Mouse (Mus musculus) left cerebral cortex, adult 18-20 months (tissue): ENCODE measurements around the gene Eif4e2. TPM values are rescaled to one million over a fixed set of nuclear protein-coding genes. Genes with fewer than 3 reads are reported as not detected.

Experiments used
- DNase-seq, 2 experiments: peaks; one replicate each; pipeline ENCODE4 v3.0.0; 2021 to 2022; ENCODE audit warnings: low spot score in 2 of 2, mixed read lengths in 1 of 2
- long read RNA-seq, 2 experiments: library from polyadenylated mRNA; stranded (forward); transcript quantifications; one replicate each; pipeline ENCODE4 v2.0.0; 2021
- total RNA-seq, 2 experiments: library from RNA; stranded (reverse); gene quantifications; 2 replicates each; pipeline ENCODE4 v1.2.3; 2021

Eif4e2 gene
- total RNA-seq = 10 to 100 TPM; 57.5 to 58.6 TPM
- long read RNA-seq, experiment 1, transcript Eif4e2-202 (7 exons, 3,394 nt) = major isoform, 8 of 61 reads
- long read RNA-seq, experiment 1, partial matches to known transcripts = 2 of 61 reads
- long read RNA-seq, experiment 1, other reads (novel, unspliced or antisense) = 42 of 61 reads
- long read RNA-seq, experiment 2, transcript Eif4e2-202 (7 exons, 3,394 nt) = major isoform, 7 of 41 reads
- long read RNA-seq, experiment 2, partial matches to known transcripts = 3 of 41 reads
- long read RNA-seq, experiment 2, other reads (novel, unspliced or antisense) = 22 of 41 reads

DNA sequence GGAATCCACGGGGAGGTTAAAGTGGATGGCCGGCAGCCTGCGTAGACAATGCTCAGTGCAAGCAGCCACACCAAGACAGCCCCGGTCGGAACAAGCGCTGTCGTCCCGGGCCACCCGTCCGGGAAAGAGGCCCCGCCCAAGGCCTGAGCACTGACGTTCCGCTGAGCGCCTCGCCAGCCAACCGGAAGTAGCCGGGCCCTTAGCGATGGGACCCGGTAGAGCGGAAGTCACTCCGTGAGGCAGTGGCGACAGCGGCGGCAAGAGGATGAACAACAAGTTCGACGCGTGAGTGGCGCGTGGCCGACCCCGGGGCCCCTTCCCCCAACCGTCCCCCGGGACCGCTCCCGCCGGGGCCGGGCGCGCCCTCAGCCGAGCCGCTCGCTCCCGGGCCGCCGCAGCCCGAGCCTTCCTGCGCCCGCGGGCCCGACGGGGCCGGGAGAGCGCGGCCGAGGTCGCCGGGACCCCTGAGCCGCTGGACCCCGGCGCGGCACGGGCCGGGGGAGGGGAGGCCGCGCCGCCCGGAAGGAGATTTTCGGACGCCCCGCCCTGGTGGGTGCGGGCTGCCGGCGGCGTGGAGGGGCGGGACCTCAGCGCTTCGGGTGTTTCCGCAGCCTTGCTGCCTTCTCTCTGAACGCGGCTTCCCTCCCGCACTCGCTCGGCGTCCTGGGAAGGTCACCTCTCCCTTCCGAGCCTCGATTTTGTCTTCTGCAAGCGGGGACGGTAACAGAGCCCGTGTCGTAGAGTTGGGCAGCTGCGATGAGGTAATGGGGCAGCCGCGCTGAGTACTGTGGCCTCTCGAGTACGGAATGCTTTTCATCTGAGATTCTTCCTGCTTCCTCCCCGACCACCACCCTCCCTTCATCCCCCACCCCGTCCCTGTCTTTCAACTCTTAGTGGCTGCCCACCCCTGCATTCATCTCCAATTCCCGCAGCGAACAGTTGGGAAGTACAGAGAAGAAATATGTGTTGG lies at the start of gene Eif4e2:
Gene Eif4e2, plus strand, starts transcription at position 180 of the 970 bp plus-strand sequence.
- peak; percentile 91 to 92 for DNase-seq

- no peak for DNase-seq
These were observed 49.4 kb upstream of the Eif4e2 start for GRCm38 (mm10) chr1:87164164-87164795.

- DNase-seq = no peak
These were observed 48.9 kb upstream of the Eif4e2 start for GRCm38 (mm10) chr1:87164796-87165184.

DNA sequence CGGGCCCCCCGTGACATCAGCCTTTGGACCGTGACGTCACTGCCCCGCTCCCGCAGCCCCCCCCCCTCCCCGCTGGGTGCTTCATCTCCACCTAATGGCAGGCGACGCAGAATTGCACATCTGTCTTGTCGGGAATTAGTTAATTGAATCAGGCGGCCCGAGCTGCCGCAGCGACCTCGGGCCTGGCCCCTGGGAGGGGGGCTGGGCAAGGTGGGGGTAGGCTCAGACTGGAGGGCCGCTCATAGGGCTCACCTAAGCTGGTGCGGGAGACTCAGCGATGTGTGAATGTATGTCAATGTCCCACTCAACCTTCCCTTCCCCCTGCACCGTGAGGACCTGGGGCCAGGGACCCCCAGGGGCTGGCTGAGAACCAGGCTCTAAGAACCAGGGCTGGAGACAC lies 43.3 kb upstream of the Eif4e2 start:
- DNase-seq = no peak

GRCm38 (mm10) chr1:87171312-87171711 lies 42.4 kb upstream of the Eif4e2 start:
- no peak for DNase-seq

DNA sequence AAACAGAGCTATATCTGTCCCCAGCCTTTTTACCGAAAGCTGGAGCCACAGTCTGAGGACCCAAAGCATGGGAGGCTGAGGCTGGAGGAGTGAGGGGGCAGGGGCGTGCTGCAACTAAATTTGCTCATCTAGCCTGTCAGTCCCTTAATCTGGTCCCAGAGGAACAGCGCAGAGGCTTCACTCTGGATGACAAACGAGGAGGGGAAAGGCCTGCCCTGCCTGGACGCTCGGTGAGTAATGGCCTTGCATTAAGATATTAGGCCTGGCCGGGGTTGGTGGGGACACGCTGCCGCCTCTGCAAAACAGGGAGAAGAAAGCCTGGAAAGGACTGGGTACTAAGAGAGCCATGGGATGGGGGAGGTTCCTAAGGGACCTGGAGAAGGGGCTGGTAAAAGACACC lies 41.4 kb upstream of the Eif4e2 start:
- no peak for DNase-seq

GRCm38 (mm10) chr1:87174006-87174955 lies 39.4 kb upstream of the Eif4e2 start:
- DNase-seq = peak; percentile 49 to 53

- DNase-seq = peak; percentile 27 to 39
These were observed 37.8 kb upstream of the Eif4e2 start for GRCm38 (mm10) chr1:87175852-87176292.

- DNase-seq = peak in 1 of 2 experiments; percentile 30
These were observed 32.8 kb upstream of the Eif4e2 start for GRCm38 (mm10) chr1:87180896-87181295.

DNA sequence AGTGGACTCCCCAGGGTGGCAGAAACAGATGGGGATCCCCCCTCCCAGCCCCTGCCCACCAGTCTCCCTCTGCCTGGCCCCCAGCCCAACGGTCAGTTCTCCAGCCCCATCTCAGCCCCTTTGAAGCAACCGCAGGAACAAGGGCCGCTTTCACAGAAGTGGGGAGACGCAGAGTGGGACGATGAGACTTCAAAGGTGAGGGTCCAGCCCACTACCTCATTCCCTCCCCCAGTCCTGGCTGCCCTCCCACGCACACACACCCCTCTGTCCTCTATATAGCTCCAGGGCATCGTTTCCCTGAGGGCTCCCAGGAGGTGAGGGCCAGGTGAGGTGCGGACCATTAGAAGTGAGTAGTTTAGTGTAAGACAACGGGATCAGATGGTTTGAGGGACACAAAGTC lies 30.7 kb upstream of the Eif4e2 start, which contains the start of gene Prss56:
Gene Prss56, plus strand, starts transcription at position 301 of the 400 bp plus-strand sequence.
- DNase-seq = no peak

DNA sequence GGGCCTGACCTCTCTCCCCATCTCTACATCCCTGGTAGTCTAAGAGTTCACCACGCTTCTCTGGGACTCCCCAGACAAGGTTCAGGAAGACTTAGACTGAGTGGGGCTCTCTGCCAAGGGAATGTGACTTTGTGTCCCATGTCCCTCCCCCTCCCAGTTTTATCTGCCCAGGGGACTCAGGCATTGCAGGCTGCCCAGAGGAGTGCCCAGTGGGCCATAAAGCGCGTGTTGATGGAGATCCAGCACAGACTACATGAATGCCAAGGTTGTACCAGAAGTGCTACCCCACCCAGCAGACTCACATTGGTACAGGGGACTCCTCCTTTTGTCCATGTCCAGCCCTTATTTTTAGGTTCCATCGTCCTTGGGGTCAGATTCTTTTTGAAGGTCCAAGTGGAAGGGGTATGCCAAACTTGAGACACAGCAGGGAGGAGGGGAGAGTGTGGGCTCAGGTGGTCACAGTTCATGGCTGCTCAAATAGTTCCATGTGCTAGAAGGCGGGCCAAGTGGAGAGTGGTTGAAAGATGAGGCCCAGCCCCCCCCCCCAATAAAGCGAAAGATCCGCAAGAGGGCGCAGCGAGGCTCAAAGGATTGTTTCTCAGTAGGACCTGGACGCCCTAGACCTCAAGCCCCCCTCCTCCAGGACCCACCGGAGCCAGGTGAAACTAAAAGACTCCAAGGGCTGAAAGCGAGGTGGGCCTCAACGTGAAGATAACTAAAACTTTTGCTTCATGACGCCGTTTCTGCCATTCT lies 29.5 kb upstream of the Eif4e2 start:
- DNase-seq = no peak

GRCm38 (mm10) chr1:87184751-87185139 lies 29.0 kb upstream of the Eif4e2 start:
- peak; percentile 65 to 79 for DNase-seq

- no peak for DNase-seq
These were observed 28.2 kb upstream of the Eif4e2 start for GRCm38 (mm10) chr1:87185526-87185925.

DNA sequence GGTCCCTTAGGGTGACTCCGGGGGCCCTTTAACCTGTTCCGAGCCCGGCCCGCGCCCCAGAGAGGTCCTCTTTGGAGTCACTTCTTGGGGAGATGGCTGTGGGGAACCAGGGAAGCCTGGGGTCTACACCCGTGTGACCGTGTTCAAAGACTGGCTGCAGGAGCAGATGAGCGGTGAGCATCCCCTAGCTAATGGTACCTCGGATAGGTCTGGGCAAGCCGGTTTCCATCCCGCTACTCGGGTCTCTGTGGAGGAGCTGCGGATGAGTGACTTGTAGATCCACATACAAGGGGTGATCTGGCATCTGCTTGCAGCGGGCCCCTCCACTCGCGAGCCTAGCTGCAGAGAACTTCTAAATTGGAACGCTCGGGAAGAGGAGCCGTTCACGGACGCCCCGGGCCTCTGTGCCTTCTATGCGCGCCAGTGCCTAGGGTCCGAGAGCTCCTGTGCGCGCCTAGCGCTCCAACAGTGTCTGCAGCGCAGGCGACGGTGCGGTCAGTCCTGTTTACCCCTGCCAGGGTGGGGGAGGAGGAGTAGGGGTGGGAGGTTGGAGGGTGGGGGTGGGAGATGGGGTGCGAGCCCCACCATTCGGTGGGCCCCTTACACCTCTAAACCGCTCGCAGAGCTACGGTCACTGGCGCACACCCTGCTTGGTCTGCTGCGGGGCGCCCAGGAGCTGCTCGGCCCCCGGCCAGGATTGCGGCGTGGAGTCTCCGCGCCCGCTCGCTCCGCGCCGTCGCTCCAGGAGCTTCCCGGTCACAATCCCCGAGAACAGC lies 27.3 kb upstream of the Eif4e2 start:
- no peak for DNase-seq

DNA sequence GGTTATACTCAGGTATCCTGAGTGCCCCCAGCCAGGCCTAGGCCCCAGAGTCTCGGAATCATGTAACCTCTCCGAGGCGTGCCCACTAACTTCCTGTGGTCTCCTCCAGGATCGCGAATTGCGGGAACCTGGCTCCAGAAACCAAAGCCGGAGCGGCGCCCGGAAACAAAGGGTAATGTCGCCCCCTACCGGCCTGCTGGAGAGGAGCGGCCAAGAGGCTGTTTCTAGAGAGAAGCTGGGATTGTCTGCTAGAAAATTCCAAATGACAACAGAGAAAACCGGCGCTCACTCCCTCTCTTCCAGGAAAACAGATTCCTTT lies 26.7 kb upstream of the Eif4e2 start:
- peak; percentile 70 to 80 for DNase-seq

DNA sequence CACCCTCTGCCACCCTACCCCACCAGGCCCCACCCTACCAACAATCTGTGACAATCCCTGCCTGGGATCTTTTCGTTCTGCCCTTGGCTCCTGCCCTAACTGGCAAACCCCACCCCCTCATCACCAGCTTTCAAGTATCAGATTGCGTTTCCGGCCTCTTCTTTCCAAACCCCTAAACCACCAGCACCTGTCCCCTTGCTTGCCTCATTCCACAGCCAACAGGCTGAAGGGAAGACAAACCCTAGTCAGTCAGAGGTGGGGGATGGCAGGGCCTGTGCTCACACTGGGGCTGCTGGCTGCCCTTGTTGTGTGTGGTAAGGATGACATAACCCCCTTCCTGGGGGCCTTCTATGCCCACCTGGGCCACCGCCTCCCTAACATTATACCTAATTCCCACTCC lies 23.3 kb upstream of the Eif4e2 start, which contains the start of gene Chrnd:
Gene Chrnd, plus strand, starts transcription at position 179 of the 400 bp plus-strand sequence.
- DNase-seq = no peak

DNA sequence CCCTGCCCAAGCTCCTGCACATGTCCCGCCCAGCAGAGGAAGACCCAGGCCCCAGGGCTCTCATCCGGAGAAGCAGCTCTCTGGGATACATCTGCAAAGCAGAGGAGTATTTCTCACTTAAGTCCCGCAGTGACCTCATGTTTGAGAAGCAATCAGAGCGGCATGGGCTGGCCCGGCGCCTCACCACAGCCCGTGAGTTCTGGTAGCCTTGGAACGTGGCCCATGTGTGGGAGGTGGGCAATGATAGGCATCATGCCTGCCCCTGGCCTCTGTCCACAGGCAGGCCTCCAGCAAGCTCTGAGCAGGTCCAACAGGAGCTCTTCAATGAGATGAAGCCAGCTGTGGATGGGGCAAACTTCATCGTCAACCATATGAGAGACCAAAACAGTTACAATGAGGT lies 16.4 kb upstream of the Eif4e2 start:
- no peak for DNase-seq

- DNase-seq = no peak
These were observed 15.3 kb upstream of the Eif4e2 start for GRCm38 (mm10) chr1:87198119-87199065.
